In genomic region chr4:155361303-155361791, GRCm38 (mm10) we compare ENCODE assay signal across 8 mouse cellular contexts. TPM values are rescaled to one million over a fixed set of nuclear protein-coding genes. Genes with fewer than 3 reads are reported as not detected.
A peak's percentile ranks its signal among the peaks of the same experiment; 100 is the strongest.
DNase-seq lines count a peak whose midpoint lies in the region; ATAC-seq and TF ChIP-seq lines count a peak whose summit lies in the region.

Gene Prkcz, minus strand, starts transcription at chr4:155361361.

- peak within 1 kb of the TSS; percentile 17 for H3K4me2 ChIP-seq in CH12.LX (ENCODE audit: insufficient read depth, low read depth, poor library complexity, severe bottlenecking)
- H3K4me2 ChIP-seq in hindbrain, embryonic 14.5 days (replicated peaks) = peak within 1 kb of the TSS; percentile 57

- no peak for DNase-seq in CH12.LX (ENCODE audit: extremely low read depth)
- DNase-seq in cerebellum, adult 18-20 months = peak; percentile 95 to 97
- DNase-seq in gastrocnemius, adult 18-20 months (ENCODE audit: low spot score) = peak; percentile 74
- DNase-seq in hindbrain, embryonic 14.5 days (ENCODE audit: low spot score) = peak; percentile 47
- no peak for DNase-seq in layer of hippocampus, postnatal 25 days (ENCODE audit: extremely low spot score in 1 of 2, low spot score in 1 of 2)
- peak; percentile 87 for DNase-seq in lung, postnatal 10 days
- DNase-seq in retina, postnatal 1 day = peak; percentile 76
- DNase-seq in thymus, postnatal 36 days = peak; percentile 87 to 94

- peak; percentile 71 for TF ChIP-seq POLR2A in CH12.LX (IDR thresholded peaks at IDR 0.05; ENCODE audit: low read depth, low read length)

- peaks cover 26 to 28% of the 10 kb centered on the region in 2 experiments for H3K4me1 ChIP-seq in CH12.LX (ENCODE audit: control insufficient read depth in 1 of 2, insufficient read depth in 2 of 2)
- H3K4me1 ChIP-seq in hindbrain, embryonic 14.5 days (replicated peaks; ENCODE audit: control insufficient read depth, insufficient read depth, low read length) = no peaks in the 10 kb centered on the region

- dilution Hi-C loops in CH12.LX (cut with MboI; ENCODE audit: extremely low pct_ligation_motif_present, extremely low pct_unique_long_range_greater_than_20kb, low sequenced_read_pairs) = no loop called here

- peaks cover 50% of the 10 kb centered on the region for H3K27me3 ChIP-seq in CH12.LX (replicated peaks)
- H3K27me3 ChIP-seq in hindbrain, embryonic 14.5 days (ENCODE audit: control insufficient read depth, insufficient read depth, low read length) = peaks cover 59% of the 10 kb centered on the region

- H3K9me3 ChIP-seq in CH12.LX (replicated peaks; ENCODE audit: low read length) = peaks cover 13% of the 10 kb centered on the region
- no peaks in the 10 kb centered on the region for H3K9me3 ChIP-seq in hindbrain, embryonic 14.5 days (ENCODE audit: control insufficient read depth, low read length)

- under 1% methylated on average over 51 of the region's 51 CpGs for WGBS in hindbrain, embryonic 14.5 days

- in situ Hi-C loops in CH12.LX (cut with MboI; ENCODE audit: low pct_ligation_motif_present, low pct_unique_long_range_greater_than_20kb, low sequenced_read_pairs) = loop anchor here (10.0 kb wide), 1 partner anchor 213 kb away; no protein-coding TSS in a partner anchor

- no peak within 1 kb of the TSS; the same call in 1 of the 2 replicates for H3K27ac ChIP-seq in CH12.LX (ENCODE audit: insufficient read depth, low read depth)
- no peak within 1 kb of the TSS for H3K27ac ChIP-seq in hindbrain, embryonic 14.5 days

- H3K79me2 ChIP-seq in CH12.LX (replicated peaks; ENCODE audit: control insufficient read depth, extremely low read depth, insufficient read depth, poor library complexity, severe bottlenecking) = no peaks in the 10 kb centered on the region

- ATAC-seq in hindbrain, embryonic 14.5 days (ENCODE audit: low FRiP score) = peak; percentile 80; the same call in 1 of the 2 replicates

- no peak for TF ChIP-seq RAD21 in CH12.LX (IDR thresholded peaks at IDR 0.05; ENCODE audit: low read depth, low read length)

- TF ChIP-seq CTCF in CH12.LX (conservative IDR thresholded peaks at IDR 0.05 in 1 of 2, IDR thresholded peaks at IDR 0.05 in 1 of 2; ENCODE audit: low read depth in 2 of 2, low read length in 2 of 2) = no peak

- H3K9ac ChIP-seq in CH12.LX (ENCODE audit: insufficient read depth, low read depth) = peak within 1 kb of the TSS; percentile 4; the same call in 1 of the 2 replicates
- H3K9ac ChIP-seq in hindbrain, embryonic 14.5 days = no peak within 1 kb of the TSS; the same call in 1 of the 2 replicates

- no peaks in the 10 kb centered on the region for H3K36me3 ChIP-seq in CH12.LX (replicated peaks in 1 of 2; ENCODE audit: control insufficient read depth in 1 of 2, insufficient read depth in 1 of 2, low read length in 1 of 2)
- H3K36me3 ChIP-seq in hindbrain, embryonic 14.5 days (replicated peaks; ENCODE audit: control insufficient read depth, insufficient read depth) = no peaks in the 10 kb centered on the region

- peak within 1 kb of the TSS; percentile 6 to 68 (median 42) for H3K4me3 ChIP-seq in CH12.LX (replicated peaks in 1 of 3; ENCODE audit: low read depth in 2 of 3, low read length in 2 of 3, poor library complexity in 1 of 3)
- peak within 1 kb of the TSS; percentile 37 for H3K4me3 ChIP-seq in hindbrain, embryonic 14.5 days (replicated peaks; ENCODE audit: low read length)

- no peak for TF ChIP-seq EP300 in CH12.LX (IDR thresholded peaks at IDR 0.05; ENCODE audit: low read length)

TF ChIP-seq in CH12.LX, 34 proteins besides CTCF, POLR2A, EP300 and RAD21:
- TF ChIP-seq JUND (conservative IDR thresholded peaks at IDR 0.05; ENCODE audit: low read depth, low read length) (no peak), NRF1 (IDR thresholded peaks at IDR 0.05; ENCODE audit: low read depth, low read length) (peak; percentile 41), MXI1 (IDR thresholded peaks at IDR 0.05; ENCODE audit: low read depth, low read length) (peak; percentile 55), HCFC1 (IDR thresholded peaks at IDR 0.05; ENCODE audit: low read depth, low read length) (peak; percentile 40; the same call in 1 of the 2 replicates), IRF4 (IDR thresholded peaks at IDR 0.05; ENCODE audit: low read depth, low read length) (0 out of 2 replicates have a peak, but pooled peaks have one; percentile 15), BHLHE40 (IDR thresholded peaks at IDR 0.05; ENCODE audit: low read depth, low read length) (peak; percentile 66), PAX5 (IDR thresholded peaks at IDR 0.05; ENCODE audit: low read length) (no peak), SIN3A (IDR thresholded peaks at IDR 0.05; ENCODE audit: low read length) (peak; percentile 84), ELF1 (IDR thresholded peaks at IDR 0.05; ENCODE audit: low read depth, low read length) (peak; percentile 69; the same call in 1 of the 2 replicates), MAX (IDR thresholded peaks at IDR 0.05; ENCODE audit: low read length) (peak; percentile 32; the same call in 1 of the 2 replicates), TCF12 (IDR thresholded peaks at IDR 0.05; ENCODE audit: low read depth, low read length) (peak; percentile 66), CHD2 (IDR thresholded peaks at IDR 0.05; ENCODE audit: low read length) (peak; percentile 86), E2F4 (IDR thresholded peaks at IDR 0.05; ENCODE audit: insufficient replicate concordance, low read depth, low read length) (no peak), MAZ (IDR thresholded peaks at IDR 0.05; ENCODE audit: low read depth, low read length) (peak; percentile 58; the same call in 1 of the 2 replicates), NELFE (IDR thresholded peaks at IDR 0.05; ENCODE audit: low read depth, low read length) (peak; percentile 63; the same call in 1 of the 2 replicates)

RNA-seq across cellular contexts. Expression of gene Prkcz, which starts in this region (rescaled TPM):
- total RNA-seq in CH12.LX (2012; rRNA removed) (8.4 and 11.8 TPM in 2 replicates), CH12.LX (2014; rRNA removed) (0.16 TPM in 1 of 2 replicates, not detected in the other)
- polyA plus RNA-seq in CH12.LX (2012; ENCODE audit: insufficient read length, low read depth) = 1.6 and 2.5 TPM in 2 replicates
- total RNA-seq in gastrocnemius, adult 18-20 months (2021) = 1 to 10 TPM; 3.1 to 3.8 TPM
- polyA plus RNA-seq in hindbrain, embryonic 14.5 days (2014; fragmentation: Nextera tagmentation; extraction: Ambion mirVana) = 73.9 and 80.8 TPM in 2 replicates
- 100 to 1,000 TPM; 161 to 170 TPM for total RNA-seq in layer of hippocampus, postnatal 25 days (2021)

Comparison
In these comparisons a context has a peak if more than half of its experiments do, and no peak if none do; other contexts are left out.
1. RNA of gene Prkcz (total RNA-seq): 161 to 170 TPM in layer of hippocampus, postnatal 25 days; 0.16 to 11.8 TPM in CH12.LX and 3.1 to 3.8 TPM in gastrocnemius, adult 18-20 months; every median in the first group is over 10 times any median in the second.
2. RNA of gene Prkcz (polyA plus RNA-seq): 73.9 to 80.8 TPM in hindbrain, embryonic 14.5 days; 1.6 to 2.5 TPM in CH12.LX; every median in the first group is over 10 times any median in the second.
3. DNase-seq: peak in cerebellum, adult 18-20 months (2 of 2), gastrocnemius, adult 18-20 months (single experiment), hindbrain, embryonic 14.5 days (single experiment), lung, postnatal 10 days (single experiment), retina, postnatal 1 day (single experiment) and thymus, postnatal 36 days (2 of 2); none in CH12.LX (single experiment) and layer of hippocampus, postnatal 25 days (0 of 2).